Mouse (Mus musculus) intestine, embryonic 15.5 days (tissue): ENCODE results near the gene Fstl1. TPM values are rescaled to one million over a fixed set of nuclear protein-coding genes. Genes with fewer than 3 reads are reported as not detected.

Experiments used
- ATAC-seq: fragments of 200-750 bp; cut with Nextera tagmentation; 2 replicates; pipeline ENCODE4 v1.8.0; 2017; ENCODE audit warnings: moderate TSS enrichment, moderate library complexity
- H3K27ac ChIP-seq: fragments of 300-500 bp; sonication (generic); 2 replicates; pipeline ENCODE4 v1.5.1; 2015; ENCODE audit warnings: mild to moderate bottlenecking, inconsistent platforms
- H3K27me3 ChIP-seq: fragments of 300-500 bp; sonication (generic); replicated peaks from 2 replicates; pipeline ENCODE4 v1.6.1; 2015; ENCODE audit warnings: inconsistent platforms
- H3K36me3 ChIP-seq: fragments of 300-500 bp; sonication (generic); 2 replicates; pipeline ENCODE4 v1.6.1; 2015; ENCODE audit warnings: inconsistent platforms
- H3K4me1 ChIP-seq: fragments of 300-500 bp; sonication (generic); replicated peaks from 2 replicates; pipeline ENCODE4 v1.6.1; 2015; ENCODE audit warnings: inconsistent platforms
- H3K4me2 ChIP-seq: fragments of 300-500 bp; sonication (generic); replicated peaks from 2 replicates; pipeline ENCODE4 v1.6.1; 2015; ENCODE audit warnings: mild to moderate bottlenecking, inconsistent platforms
- H3K4me3 ChIP-seq: fragments of 300-500 bp; sonication (generic); replicated peaks from 2 replicates; pipeline ENCODE4 v1.5.1; 2015; ENCODE audit warnings: inconsistent platforms
- H3K9ac ChIP-seq: fragments of 300-500 bp; sonication (generic); 2 replicates; pipeline ENCODE4 v1.6.1; 2015; ENCODE audit warnings: inconsistent platforms
- H3K9me3 ChIP-seq: fragments of 300-500 bp; sonication (generic); 2 replicates; pipeline ENCODE4 v1.6.1; 2016; ENCODE audit warnings: inconsistent platforms
- WGBS: fragments of 180-500 bp; shearing (Covaris S2); methylation state at CpG from one replicate; pipeline ENCODE4 v1.1.7; 2015; 5-methylcytosine and 5-hydroxymethylcytosine counted together
- polyA plus RNA-seq: library from polyadenylated mRNA; unstranded; fragments of >200 nt; fragmentation: Nextera tagmentation; extraction: Ambion mirVana; gene quantifications from 2 replicates; pipeline ENCODE4 v1.2.1, GENCODE M21; 2015

The Fstl1 gene
- polyA plus RNA-seq, 1 experiment from 2014 or later: 269 TPM

GRCm38 (mm10) chr16:37763797-37764196, 12.9 kb upstream of the Fstl1 start:
- Histone ChIP-seq H3K4me1 (no peaks in the 10 kb centered on the region), H3K9me3 (no peaks in the 10 kb centered on the region), H3K27me3 (no peaks in the 10 kb centered on the region), H3K4me2 (no peak overlapping the region), H3K9ac (no peak overlapping the region), H3K27ac (no peak overlapping the region), H3K4me3 (no peak overlapping the region), H3K36me3 (no peaks in the 10 kb centered on the region)
- WGBS: 48% methylated on average over 5 of the region's 5 CpGs
- ATAC-seq: no peak

- 30% methylated on average over 14 of the region's 14 CpGs for whole genome bisulfite sequencing
- Histone ChIP-seq H3K27me3 (0 out of 2 replicates have a peak, but pooled peaks cover 2% of the 10 kb centered on the region), H3K27ac (0 out of 2 replicates have a peak overlapping the region, but pooled peaks have one; percentile 83), H3K4me2 (peak overlapping the region; percentile 74), H3K36me3 (no peaks in the 10 kb centered on the region), H3K9me3 (no peaks in the 10 kb centered on the region), H3K9ac (peak overlapping the region; percentile 77), H3K4me3 (peak overlapping the region; percentile 68), H3K4me1 (0 out of 2 replicates have a peak, but pooled peaks cover 11% of the 10 kb centered on the region)
- ATAC-seq: peak; percentile 34
These were observed 360 bp upstream of the Fstl1 start for GRCm38 (mm10) chr16:37776166-37776859.

DNA sequence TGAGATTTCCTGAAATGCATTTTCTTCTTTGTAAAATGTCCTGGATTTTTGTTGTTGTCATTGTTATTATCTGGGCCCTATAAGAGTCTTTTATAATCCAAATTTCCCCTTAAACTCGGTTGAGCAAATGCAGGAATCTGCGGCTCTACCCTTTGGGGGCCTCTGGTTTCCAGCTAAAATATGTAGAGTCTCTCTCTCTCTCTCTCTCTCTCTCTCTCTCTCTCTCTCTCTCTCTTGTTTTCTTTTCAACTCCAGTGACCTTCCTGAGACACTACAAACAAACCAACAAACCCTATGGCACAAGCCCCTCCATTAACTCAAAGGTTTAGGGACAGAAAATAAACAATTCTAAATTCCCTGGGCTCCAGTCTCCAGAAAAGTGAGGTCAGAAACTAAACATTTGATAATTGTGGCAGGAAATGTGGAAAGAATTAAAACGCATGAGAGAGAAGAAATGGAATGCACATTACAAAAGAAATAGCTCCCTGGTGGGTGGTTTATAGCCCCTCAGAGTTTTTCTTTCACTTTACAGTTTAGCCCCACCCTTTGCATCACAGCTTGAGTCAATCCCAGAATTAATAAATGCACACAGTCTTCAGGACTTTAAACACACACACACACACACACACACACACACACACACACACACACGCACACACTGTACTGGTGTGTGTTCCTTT, 1.3 kb downstream of the Fstl1 start:
- Histone ChIP-seq H3K9me3 (no peaks in the 10 kb centered on the region), H3K4me2 (peak overlapping the region; percentile 74), H3K27me3 (0 out of 2 replicates have a peak, but pooled peaks cover 2% of the 10 kb centered on the region), H3K27ac (peak overlapping the region; percentile 83), H3K9ac (no peak overlapping the region), H3K36me3 (no peaks in the 10 kb centered on the region), H3K4me3 (peak overlapping the region; percentile 68), H3K4me1 (0 out of 2 replicates have a peak, but pooled peaks cover 11% of the 10 kb centered on the region)
- WGBS: 17% methylated on average over 4 of the region's 4 CpGs
- ATAC-seq: 0 out of 2 replicates have a peak, but pooled peaks have one; percentile 23

DNA sequence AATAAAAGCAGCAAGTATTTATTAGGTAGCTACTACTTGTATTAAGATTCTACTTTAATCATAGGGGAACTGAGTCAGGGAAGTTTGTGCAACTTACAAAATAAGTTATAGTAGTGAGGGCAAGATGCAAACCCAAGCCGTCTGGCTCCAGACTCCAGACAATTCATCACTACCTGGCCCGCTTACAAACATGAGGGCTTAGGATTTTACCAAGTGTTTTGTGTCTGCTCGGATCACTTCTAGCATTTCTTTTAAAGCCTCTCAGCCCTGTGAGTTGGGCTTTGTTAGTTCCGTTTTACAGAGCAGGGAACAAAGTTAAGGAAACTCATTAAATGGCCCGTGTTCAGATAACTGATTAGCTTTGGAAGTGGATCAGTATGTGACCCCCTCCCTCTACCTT, 1.9 kb downstream of the Fstl1 start:
- Histone ChIP-seq H3K9ac (no peak overlapping the region), H3K9me3 (no peaks in the 10 kb centered on the region), H3K27ac (0 out of 2 replicates have a peak overlapping the region, but pooled peaks have one; percentile 27), H3K4me3 (peak overlapping the region; percentile 68), H3K36me3 (no peaks in the 10 kb centered on the region), H3K4me2 (peak overlapping the region; percentile 74), H3K4me1 (0 out of 2 replicates have a peak, but pooled peaks cover 11% of the 10 kb centered on the region), H3K27me3 (0 out of 2 replicates have a peak, but pooled peaks cover 2% of the 10 kb centered on the region)
- 38% methylated on average over 5 of the region's 5 CpGs for WGBS
- ATAC-seq: no peak

- H3K4me1 ChIP-seq: 0 out of 2 replicates have a peak, but pooled peaks cover 11% of the 10 kb centered on the region
- no peaks in the 10 kb centered on the region for H3K36me3 ChIP-seq
- H3K4me2 ChIP-seq: peak overlapping the region; percentile 74
- H3K27ac ChIP-seq: no peak overlapping the region
- H3K27me3 ChIP-seq: 0 out of 2 replicates have a peak, but pooled peaks cover 2% of the 10 kb centered on the region
- no peak overlapping the region for H3K9ac ChIP-seq
- ATAC-seq: no peak
- H3K4me3 ChIP-seq: peak overlapping the region; percentile 10
- no peaks in the 10 kb centered on the region for H3K9me3 ChIP-seq
- WGBS: 66% methylated on average over 7 of the region's 7 CpGs
These were observed 3.1 kb downstream of the Fstl1 start for GRCm38 (mm10) chr16:37779651-37780280.

GRCm38 (mm10) chr16:37780386-37780785, 3.7 kb downstream of the Fstl1 start:
- 0 out of 2 replicates have a peak, but pooled peaks cover 11% of the 10 kb centered on the region for H3K4me1 ChIP-seq
- H3K9me3 ChIP-seq: no peaks in the 10 kb centered on the region
- H3K27ac ChIP-seq: no peak overlapping the region
- no peak for ATAC-seq
- no peak overlapping the region for H3K9ac ChIP-seq
- H3K36me3 ChIP-seq: no peaks in the 10 kb centered on the region
- H3K4me3 ChIP-seq: no peak overlapping the region
- WGBS: 24% methylated on average over 1 of the region's 1 CpGs
- no peak overlapping the region for H3K4me2 ChIP-seq
- H3K27me3 ChIP-seq: no peaks in the 10 kb centered on the region

GRCm38 (mm10) chr16:37780911-37781310, 4.2 kb downstream of the Fstl1 start:
- Histone ChIP-seq H3K4me2 (no peak overlapping the region), H3K27ac (no peak overlapping the region)

DNA sequence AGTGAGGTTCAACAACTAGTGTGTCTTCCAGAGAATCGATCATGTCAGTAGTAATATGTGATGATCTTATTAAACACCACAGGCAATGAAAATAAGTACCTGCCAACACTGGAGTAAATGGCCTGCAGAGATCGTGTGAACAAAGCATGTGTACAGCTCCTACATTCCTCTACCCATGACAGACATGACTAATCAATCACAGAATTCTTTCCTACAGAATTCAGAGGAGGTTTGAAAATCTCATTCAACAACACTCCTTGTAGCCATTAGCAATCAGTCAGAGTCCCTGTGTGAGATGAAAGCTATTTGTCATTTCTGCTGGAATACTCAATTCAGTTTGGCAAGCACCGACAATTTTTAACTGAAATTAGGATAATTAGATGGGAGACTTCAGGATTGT, 7.9 kb downstream of the Fstl1 start:
- Histone ChIP-seq H3K4me2 (no peak overlapping the region), H3K4me1 (peaks cover 31% of the 10 kb centered on the region), H3K27ac (no peak overlapping the region), H3K36me3 (no peaks in the 10 kb centered on the region), H3K27me3 (no peaks in the 10 kb centered on the region), H3K4me3 (no peak overlapping the region), H3K9me3 (no peaks in the 10 kb centered on the region), H3K9ac (no peak overlapping the region)
- 76% methylated on average over 3 of the region's 3 CpGs for WGBS
- no peak for ATAC-seq

More at GRCm38 (mm10) chr16:37780911-37781310, 4.2 kb downstream of the Fstl1 start:
- WGBS: 77% methylated on average over 3 of the region's 3 CpGs
- Histone ChIP-seq H3K36me3 (no peaks in the 10 kb centered on the region), H3K9me3 (no peaks in the 10 kb centered on the region), H3K9ac (no peak overlapping the region), H3K27me3 (no peaks in the 10 kb centered on the region), H3K4me1 (0 out of 2 replicates have a peak, but pooled peaks cover 15% of the 10 kb centered on the region), H3K4me3 (no peak overlapping the region)
- ATAC-seq: no peak

DNA sequence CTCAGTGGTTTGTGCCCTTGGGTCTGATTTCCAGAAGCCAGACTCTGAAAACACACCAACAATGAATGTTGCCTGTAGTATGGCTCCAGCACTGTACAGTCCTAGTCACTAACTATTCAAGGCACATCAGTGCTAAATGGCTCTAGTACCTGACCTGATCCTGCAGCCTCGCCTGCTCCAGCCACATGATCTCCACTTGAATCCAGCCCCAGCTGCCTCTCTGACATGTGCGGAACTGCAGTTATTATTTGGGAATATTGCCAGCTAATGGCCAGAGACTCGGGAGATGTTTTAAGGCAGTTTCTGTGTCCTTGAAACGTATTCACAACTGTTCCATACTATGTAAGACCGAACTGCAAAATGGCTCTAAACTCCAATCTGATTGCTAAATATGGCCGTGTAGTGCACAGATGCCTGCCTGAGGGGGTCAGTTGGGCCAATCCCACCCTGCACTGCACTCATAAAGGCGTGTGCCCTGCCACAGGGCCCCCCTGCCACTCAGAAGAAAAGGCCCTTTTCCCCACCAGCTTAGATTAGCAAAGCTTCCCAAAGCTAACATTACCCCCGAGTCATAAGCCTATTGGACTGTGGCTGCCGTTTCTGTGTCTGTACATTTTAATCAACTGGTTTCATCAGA, 11.0 kb downstream of the Fstl1 start:
- Histone ChIP-seq H3K36me3 (no peaks in the 10 kb centered on the region), H3K27ac (peak overlapping the region; percentile 91), H3K4me3 (no peak overlapping the region), H3K4me1 (peaks cover 39% of the 10 kb centered on the region), H3K9ac (no peak overlapping the region), H3K4me2 (peak overlapping the region; percentile 37), H3K9me3 (no peaks in the 10 kb centered on the region), H3K27me3 (no peaks in the 10 kb centered on the region)
- WGBS: 32% methylated on average over 9 of the region's 9 CpGs
- ATAC-seq: peak; percentile 37; the same call in 1 of the 2 replicates

DNA sequence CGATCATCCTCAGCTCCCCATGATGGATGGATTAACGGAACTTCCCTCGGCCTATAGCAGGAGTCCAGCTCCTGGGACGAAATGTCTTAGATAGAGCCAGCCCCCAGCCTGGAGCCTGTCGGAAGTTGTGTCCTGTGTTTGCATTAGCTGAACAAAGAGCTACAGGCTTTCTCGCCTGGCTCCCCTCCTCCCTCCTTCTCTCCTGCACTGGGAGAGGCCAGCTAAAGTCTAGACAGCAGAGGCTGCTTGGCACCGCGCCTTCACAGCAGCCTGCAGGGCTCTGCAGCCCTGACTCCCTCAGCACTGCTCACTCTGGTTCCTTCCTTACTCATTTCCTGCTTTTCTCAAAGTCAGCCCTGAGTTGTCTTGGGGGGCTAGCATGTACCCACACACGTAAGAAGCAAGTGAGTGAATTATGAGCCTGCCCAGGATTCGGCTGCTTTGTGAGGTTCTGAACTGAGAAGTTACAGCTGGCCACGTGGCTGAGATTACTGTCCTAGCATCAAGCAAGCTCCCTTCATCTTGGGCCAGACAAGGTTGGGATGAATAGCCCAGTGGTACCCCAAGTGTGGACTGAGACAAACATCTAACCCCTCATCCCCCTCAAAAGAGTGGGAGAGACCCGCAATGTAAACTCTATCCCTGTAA, 11.8 kb downstream of the Fstl1 start:
- Histone ChIP-seq H3K4me3 (no peak overlapping the region), H3K4me2 (peak overlapping the region; percentile 37; the same call in 1 of the 2 replicates), H3K9me3 (no peaks in the 10 kb centered on the region), H3K27ac (peak overlapping the region; percentile 91), H3K9ac (peak overlapping the region; percentile 16; the same call in 1 of the 2 replicates), H3K27me3 (no peaks in the 10 kb centered on the region), H3K4me1 (peaks cover 39% of the 10 kb centered on the region), H3K36me3 (no peaks in the 10 kb centered on the region)
- WGBS: 17% methylated on average over 12 of the region's 12 CpGs
- peak; percentile 95 for ATAC-seq

DNA sequence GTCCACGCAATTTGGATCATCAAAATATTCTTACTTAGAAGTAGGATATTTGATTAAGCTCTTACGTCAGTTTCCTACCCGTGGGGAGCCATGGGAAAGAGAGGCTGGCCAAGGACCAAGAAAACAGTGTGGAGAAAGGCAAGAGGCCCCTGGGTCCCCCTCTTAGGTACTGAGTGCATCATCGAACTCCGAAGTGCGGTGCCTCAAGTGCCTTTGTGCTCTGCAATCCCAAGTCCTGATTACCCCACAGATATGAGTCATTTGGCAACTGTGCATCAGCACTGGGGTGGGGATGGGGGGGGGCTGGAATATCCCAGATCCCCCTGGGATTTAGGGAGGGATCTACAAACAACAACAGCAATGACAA, 12.3 kb downstream of the Fstl1 start:
- H3K27ac ChIP-seq: peak overlapping the region; percentile 91
- no peaks in the 10 kb centered on the region for H3K36me3 ChIP-seq
- no peaks in the 10 kb centered on the region for H3K9me3 ChIP-seq
- peak overlapping the region; percentile 37; the same call in 1 of the 2 replicates for H3K4me2 ChIP-seq
- H3K4me3 ChIP-seq: no peak overlapping the region
- H3K4me1 ChIP-seq: peaks cover 39% of the 10 kb centered on the region
- peak; percentile 31; the same call in 1 of the 2 replicates for ATAC-seq
- no peak overlapping the region for H3K9ac ChIP-seq
- H3K27me3 ChIP-seq: no peaks in the 10 kb centered on the region
- 58% methylated on average over 6 of the region's 6 CpGs for WGBS
